Mouse (Mus musculus): ENCODE results near the gene Ifnar2. TPM values are rescaled to one million over a fixed set of nuclear protein-coding genes. Genes with fewer than 3 reads are reported as not detected.

The Ifnar2 gene
- 86.9 and 90.8 TPM in 2 replicates for polyA plus RNA-seq (2015; fragmentation: Nextera tagmentation; extraction: Ambion mirVana)

DNA sequence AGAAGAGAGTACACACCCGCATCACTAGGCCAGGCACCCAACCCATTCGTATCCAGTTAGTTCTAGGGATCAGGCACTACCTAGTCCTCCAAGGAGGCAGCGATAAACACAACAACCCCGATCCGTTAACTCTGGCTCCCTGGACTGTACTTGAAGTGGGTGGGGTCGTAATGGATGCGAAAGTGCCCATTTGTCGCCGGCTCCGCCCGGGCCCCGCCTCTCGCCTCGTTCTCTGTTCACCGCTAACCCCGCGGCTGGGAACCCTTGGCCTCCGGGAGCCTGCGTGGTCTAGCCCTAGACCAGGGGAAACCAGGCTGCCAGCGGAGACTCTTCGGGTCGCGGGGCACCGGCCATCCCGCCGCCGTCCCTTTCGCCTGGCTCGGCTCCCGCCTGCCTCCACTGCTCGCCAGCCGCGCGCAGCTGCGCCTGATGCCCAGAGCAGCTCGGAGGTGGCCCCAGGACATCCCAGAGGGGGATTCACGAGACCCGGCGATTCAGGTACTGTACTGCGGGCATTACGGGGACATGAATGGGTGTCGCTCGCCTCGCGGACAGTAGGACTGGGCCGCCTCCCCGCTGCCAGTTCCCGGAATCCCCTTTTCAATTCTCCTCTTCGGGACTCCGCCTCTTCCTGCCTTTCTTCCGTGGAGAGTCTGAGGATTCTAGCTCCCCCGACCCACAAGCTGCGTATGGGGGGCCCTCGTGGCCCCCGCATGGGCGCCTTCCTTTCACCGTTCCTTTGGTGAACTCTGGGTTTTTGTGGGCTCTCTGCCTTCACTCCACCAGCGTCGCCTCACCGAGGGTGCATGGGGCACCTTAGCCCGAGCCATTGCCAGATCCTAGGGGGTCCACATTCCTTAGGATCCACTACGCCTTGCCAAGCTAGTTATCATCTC is at the start of gene Ifnar2:
Gene Ifnar2, plus strand, starts transcription at position 207 of the 896 bp plus-strand sequence.
- Histone ChIP-seq H3K4me2 (peak within 1 kb of the TSS; percentile 80), H3K27ac (replicated peaks) (peak within 1 kb of the TSS; percentile 99), H3K4me3 (replicated peaks) (peak within 1 kb of the TSS; percentile 99), H3K36me3 (replicated peaks) (peaks cover 32% of the 10 kb centered on the region), H3K27me3 (no peaks in the 10 kb centered on the region), H3K9me3 (replicated peaks) (no peaks in the 10 kb centered on the region), H3K9ac (peak within 1 kb of the TSS; percentile 100), H3K4me1 (replicated peaks) (peaks cover 58% of the 10 kb centered on the region)
- peak; percentile 96 for ATAC-seq (ENCODE audit: insufficient read depth)
- WGBS (ENCODE audit: insufficient replicate concordance) = under 1% methylated on average over 62 of the region's 62 CpGs

DNA sequence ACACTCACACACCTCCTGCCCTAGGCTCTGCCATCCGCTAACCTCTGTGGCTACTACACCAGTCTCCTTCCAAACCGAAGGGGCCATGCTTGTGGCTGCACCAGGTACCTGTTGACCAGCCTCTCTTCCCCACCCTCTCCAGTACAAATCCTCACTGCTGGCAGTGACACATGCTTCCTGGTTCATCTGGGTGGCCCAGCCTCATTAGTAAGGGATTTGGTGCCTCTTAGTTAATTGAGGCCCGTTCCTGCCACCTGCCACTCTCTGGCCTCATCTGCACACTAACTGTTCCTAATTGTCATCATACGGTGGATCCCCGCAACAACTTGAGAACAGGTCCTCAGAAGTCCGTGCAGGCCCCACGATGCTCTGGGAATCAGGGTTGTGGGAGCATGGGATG is 45.0 kb upstream of the Ifnar2 start:
- no peak for ATAC-seq (ENCODE audit: insufficient read depth)
- H3K27ac ChIP-seq (replicated peaks) = no peak overlapping the region
- H3K4me2 ChIP-seq = no peak overlapping the region
- H3K4me1 ChIP-seq (replicated peaks) = no peaks in the 10 kb centered on the region
- no peaks in the 10 kb centered on the region for H3K9me3 ChIP-seq (replicated peaks)
- WGBS (ENCODE audit: insufficient replicate concordance) = 61% methylated on average over 7 of the region's 7 CpGs
- no peak overlapping the region for H3K4me3 ChIP-seq (replicated peaks)
- peaks cover 22% of the 10 kb centered on the region for H3K27me3 ChIP-seq
- H3K9ac ChIP-seq = no peak overlapping the region
- no peaks in the 10 kb centered on the region for H3K36me3 ChIP-seq (replicated peaks)

DNA sequence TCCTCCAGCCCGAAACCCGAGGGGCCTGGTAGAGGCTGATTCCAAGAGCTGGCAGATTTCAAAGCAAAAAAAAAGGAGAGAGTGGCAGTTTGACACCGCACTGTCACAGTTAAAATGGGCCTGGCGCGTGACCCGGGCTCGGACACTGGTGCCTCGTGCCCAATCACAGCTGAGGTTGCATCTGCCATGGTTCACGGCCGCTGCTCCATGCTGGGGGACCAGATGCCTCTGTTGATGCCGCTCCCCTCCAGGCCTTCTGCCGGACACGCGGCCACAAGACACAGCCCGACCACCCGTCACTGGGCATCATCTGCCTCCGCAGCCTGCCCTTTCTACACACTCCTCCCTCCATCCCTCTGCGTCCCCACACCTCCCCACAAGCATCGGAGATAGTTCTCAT is 43.7 kb upstream of the Ifnar2 start:
- Histone ChIP-seq H3K9ac (no peak overlapping the region), H3K27me3 (peaks cover 22% of the 10 kb centered on the region), H3K4me2 (no peak overlapping the region), H3K27ac (replicated peaks) (no peak overlapping the region), H3K4me3 (replicated peaks) (no peak overlapping the region), H3K9me3 (replicated peaks) (no peaks in the 10 kb centered on the region), H3K36me3 (replicated peaks) (no peaks in the 10 kb centered on the region), H3K4me1 (replicated peaks) (no peaks in the 10 kb centered on the region)
- no peak for ATAC-seq (ENCODE audit: insufficient read depth)
- WGBS (ENCODE audit: insufficient replicate concordance) = 67% methylated on average over 19 of the region's 19 CpGs

DNA sequence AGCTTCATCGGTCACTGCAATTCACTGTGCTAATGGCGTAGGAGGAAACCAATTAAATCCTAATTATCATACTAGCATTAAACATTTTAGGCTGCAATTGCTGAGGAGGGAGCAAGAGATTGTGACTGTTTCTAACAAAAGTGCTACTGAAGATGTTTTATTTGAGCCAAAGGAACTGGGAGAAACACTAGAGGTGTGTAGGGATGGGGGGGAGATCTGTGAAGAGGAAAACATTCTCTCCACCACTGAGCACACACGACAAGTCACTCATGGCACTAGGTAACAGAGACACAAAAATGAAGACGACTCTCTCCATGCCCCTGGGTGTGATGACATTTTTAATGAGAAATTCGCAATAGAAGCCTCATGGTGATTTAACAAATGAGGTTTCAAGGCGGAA is 42.1 kb upstream of the Ifnar2 start:
- Histone ChIP-seq H3K4me3 (replicated peaks) (no peak overlapping the region), H3K9ac (no peak overlapping the region), H3K27me3 (peaks cover 30% of the 10 kb centered on the region), H3K9me3 (replicated peaks) (no peaks in the 10 kb centered on the region), H3K4me2 (no peak overlapping the region), H3K4me1 (replicated peaks) (no peaks in the 10 kb centered on the region), H3K27ac (replicated peaks) (no peak overlapping the region), H3K36me3 (replicated peaks) (no peaks in the 10 kb centered on the region)
- no peak for ATAC-seq (ENCODE audit: insufficient read depth)
- 58% methylated on average over 6 of the region's 6 CpGs for WGBS (ENCODE audit: insufficient replicate concordance)

DNA sequence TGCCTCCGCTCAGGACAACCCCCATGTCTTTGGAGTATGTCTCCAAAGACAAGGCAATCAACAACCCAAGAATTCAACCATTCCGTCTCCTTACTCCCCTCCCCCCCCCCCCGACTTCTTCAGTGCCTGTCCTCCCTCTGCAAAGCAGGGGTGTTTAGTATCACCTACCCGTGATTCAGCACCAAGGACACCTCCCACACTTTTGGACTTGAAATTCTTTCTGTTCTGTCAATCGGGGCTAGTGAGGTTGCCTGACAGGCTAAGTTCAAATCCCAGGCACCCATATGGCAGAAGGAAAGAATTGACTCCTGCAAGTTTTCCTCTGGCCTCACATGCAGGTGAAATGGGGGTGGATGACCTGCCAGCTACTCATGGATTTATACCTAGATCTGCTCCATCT is 41.4 kb upstream of the Ifnar2 start:
- Histone ChIP-seq H3K9me3 (replicated peaks) (no peaks in the 10 kb centered on the region), H3K36me3 (replicated peaks) (no peaks in the 10 kb centered on the region), H3K27me3 (peaks cover 30% of the 10 kb centered on the region), H3K4me3 (replicated peaks) (no peak overlapping the region), H3K4me1 (replicated peaks) (peaks cover 2% of the 10 kb centered on the region; the same call in 1 of the 2 replicates), H3K27ac (replicated peaks) (no peak overlapping the region), H3K9ac (no peak overlapping the region), H3K4me2 (no peak overlapping the region)
- no peak for ATAC-seq (ENCODE audit: insufficient read depth)
- 26% methylated on average over 5 of the region's 5 CpGs for WGBS (ENCODE audit: insufficient replicate concordance)

DNA sequence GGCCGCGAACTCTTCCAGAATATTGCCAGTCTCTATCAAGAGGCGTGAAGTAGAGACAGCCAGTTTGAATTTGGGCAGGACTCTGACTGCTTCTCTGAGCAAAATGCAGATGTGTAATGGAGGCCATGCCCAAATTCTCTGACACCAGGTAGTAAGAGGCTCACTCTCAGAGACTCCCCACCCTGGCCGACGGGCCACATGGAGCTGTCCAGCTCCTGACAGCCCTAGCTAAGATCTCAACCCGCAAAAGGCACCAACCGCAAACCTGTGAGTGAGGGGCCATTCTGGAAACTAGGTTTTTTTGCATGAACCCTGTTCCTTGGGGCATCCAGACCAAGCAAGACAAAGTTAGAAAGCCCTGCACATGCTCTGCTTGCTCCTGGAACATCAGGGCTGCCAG is 39.7 kb upstream of the Ifnar2 start:
- no peak for ATAC-seq (ENCODE audit: insufficient read depth)
- Histone ChIP-seq H3K27ac (replicated peaks) (no peak overlapping the region), H3K27me3 (peaks cover 30% of the 10 kb centered on the region), H3K9me3 (replicated peaks) (no peaks in the 10 kb centered on the region), H3K36me3 (replicated peaks) (no peaks in the 10 kb centered on the region), H3K4me1 (replicated peaks) (peaks cover 16% of the 10 kb centered on the region), H3K4me3 (replicated peaks) (no peak overlapping the region), H3K9ac (no peak overlapping the region), H3K4me2 (no peak overlapping the region)
- 36% methylated on average over 7 of the region's 7 CpGs for WGBS (ENCODE audit: insufficient replicate concordance)

DNA sequence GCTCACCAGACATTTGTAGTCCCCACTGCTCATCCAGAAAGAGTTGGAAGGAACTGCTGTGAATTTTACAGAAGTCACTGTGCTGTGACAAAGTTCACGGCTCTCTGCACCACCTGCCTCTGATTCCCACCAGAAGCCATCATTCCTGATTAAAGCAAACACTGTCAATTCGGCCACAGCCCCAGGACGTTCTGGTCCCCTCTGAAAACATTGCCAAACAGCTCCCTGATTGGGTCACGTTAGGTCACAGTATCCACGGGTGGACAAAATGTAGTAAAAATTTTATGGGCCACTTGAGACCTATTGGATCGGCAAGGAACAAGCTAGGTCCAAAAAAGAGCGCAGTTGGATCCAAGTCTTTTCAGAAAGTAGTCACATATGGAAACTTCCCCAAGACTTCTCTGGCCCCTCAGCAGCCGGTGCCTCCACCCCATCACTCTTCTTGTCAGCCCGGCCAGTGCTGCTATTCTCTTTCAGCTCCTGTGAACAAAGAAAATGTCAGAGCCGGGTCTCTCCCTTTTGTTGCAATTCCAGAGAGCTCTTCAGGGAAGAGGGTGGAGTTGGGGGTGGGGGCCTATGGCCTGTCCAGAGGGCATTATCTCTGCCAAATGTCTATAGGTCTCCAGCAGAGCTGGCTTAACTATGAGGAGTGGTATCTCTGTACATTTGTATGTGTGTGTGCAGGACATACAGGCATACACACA is 38.2 kb upstream of the Ifnar2 start:
- H3K4me1 ChIP-seq (replicated peaks) = peaks cover 16% of the 10 kb centered on the region
- no peak overlapping the region for H3K4me2 ChIP-seq
- peaks cover 23% of the 10 kb centered on the region for H3K27me3 ChIP-seq
- no peak for ATAC-seq (ENCODE audit: insufficient read depth)
- H3K36me3 ChIP-seq (replicated peaks) = no peaks in the 10 kb centered on the region
- H3K9ac ChIP-seq = no peak overlapping the region
- no peaks in the 10 kb centered on the region for H3K9me3 ChIP-seq (replicated peaks)
- H3K27ac ChIP-seq (replicated peaks) = no peak overlapping the region
- WGBS (ENCODE audit: insufficient replicate concordance) = 45% methylated on average over 10 of the region's 10 CpGs
- H3K4me3 ChIP-seq (replicated peaks) = no peak overlapping the region

DNA sequence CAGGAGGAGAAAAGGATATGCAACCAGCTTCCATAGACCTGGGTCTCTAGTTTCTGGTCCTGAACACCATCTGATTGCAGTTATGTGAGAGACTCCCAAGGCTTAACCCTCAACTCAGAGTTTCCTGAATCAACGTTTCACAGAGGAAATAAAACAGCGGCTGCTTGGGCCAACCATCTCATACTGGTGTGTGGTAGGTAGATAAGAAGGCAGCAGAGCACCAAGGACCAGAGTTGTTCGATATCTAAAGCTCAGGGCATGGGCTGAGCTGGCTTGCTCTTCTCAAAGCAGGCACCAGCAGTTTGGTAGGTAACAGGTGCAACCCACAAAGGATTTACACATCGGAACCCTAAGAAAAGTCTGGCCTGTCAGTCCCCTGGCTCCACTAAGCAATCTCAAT is 35.8 kb upstream of the Ifnar2 start:
- ATAC-seq (ENCODE audit: insufficient read depth) = peak; percentile 81
- WGBS (ENCODE audit: insufficient replicate concordance) = 24% methylated on average over 4 of the region's 4 CpGs
- peaks cover 16% of the 10 kb centered on the region for H3K4me1 ChIP-seq (replicated peaks)
- no peaks in the 10 kb centered on the region for H3K36me3 ChIP-seq (replicated peaks)
- no peak overlapping the region for H3K27ac ChIP-seq (replicated peaks)
- peak overlapping the region; percentile 1; the same call in 1 of the 2 replicates for H3K4me2 ChIP-seq
- no peaks in the 10 kb centered on the region for H3K9me3 ChIP-seq (replicated peaks)
- H3K4me3 ChIP-seq (replicated peaks) = no peak overlapping the region
- peaks cover 17% of the 10 kb centered on the region for H3K27me3 ChIP-seq
- H3K9ac ChIP-seq = no peak overlapping the region

DNA sequence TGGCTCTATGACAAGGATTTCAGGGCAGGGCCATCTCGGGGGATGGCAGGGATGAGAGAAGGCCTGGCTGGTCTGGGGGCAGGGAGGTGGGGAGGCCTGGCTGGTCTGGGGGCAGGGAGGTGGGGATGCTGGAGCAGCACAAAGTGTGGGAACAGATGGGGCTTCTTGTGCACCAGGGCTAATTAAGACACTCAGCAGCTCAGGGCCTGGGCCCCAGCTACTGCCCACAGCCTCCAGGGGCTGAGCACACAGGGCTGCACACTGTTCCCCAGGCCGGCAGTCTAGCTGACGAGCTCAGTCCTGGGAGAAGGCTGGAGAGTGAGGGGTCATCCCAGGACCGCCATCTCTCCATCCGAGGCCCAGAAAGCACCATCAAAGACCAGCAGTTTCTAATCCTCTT is 35.1 kb upstream of the Ifnar2 start:
- no peaks in the 10 kb centered on the region for H3K36me3 ChIP-seq (replicated peaks)
- no peaks in the 10 kb centered on the region for H3K9me3 ChIP-seq (replicated peaks)
- ATAC-seq (ENCODE audit: insufficient read depth) = no peak
- no peak overlapping the region for H3K27ac ChIP-seq (replicated peaks)
- H3K4me2 ChIP-seq = no peak overlapping the region
- no peak overlapping the region for H3K4me3 ChIP-seq (replicated peaks)
- H3K27me3 ChIP-seq = peaks cover 14% of the 10 kb centered on the region
- WGBS (ENCODE audit: insufficient replicate concordance) = 64% methylated on average over 5 of the region's 5 CpGs
- H3K4me1 ChIP-seq (replicated peaks) = peaks cover 16% of the 10 kb centered on the region
- H3K9ac ChIP-seq = no peak overlapping the region

DNA sequence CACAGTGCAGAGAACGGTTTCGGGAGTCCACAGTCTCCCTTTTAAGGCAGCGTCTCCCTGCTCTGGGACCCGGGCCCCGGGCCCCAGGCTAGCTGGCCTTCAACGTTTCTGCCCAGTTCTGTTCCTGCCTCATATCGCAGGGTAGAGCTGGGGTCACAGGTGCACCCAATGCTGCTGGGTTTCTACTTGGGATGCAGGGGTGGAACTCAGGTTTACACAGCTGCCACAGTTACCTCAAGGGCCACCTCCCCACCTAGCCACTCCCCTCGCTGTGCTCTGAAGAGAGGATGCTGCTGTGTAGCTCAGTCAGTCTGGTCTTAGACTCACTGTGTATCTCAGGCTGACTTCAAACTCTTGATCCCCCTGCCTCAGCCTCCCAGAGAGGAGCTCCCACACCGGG is 26.1 kb upstream of the Ifnar2 start:
- H3K9me3 ChIP-seq (replicated peaks) = no peaks in the 10 kb centered on the region
- 72% methylated on average over 9 of the region's 9 CpGs for WGBS (ENCODE audit: insufficient replicate concordance)
- no peak for ATAC-seq (ENCODE audit: insufficient read depth)

More for the DNA sequence above, 26.1 kb upstream of the Ifnar2 start:
- no peak overlapping the region for H3K9ac ChIP-seq
- peaks cover 6% of the 10 kb centered on the region; the same call in 1 of the 2 replicates for H3K4me1 ChIP-seq (replicated peaks)
- no peak overlapping the region for H3K4me3 ChIP-seq (replicated peaks)
- H3K27me3 ChIP-seq = no peaks in the 10 kb centered on the region; the same call in 1 of the 2 replicates
- no peak overlapping the region; the same call in 1 of the 2 replicates for H3K27ac ChIP-seq (replicated peaks)
- no peak overlapping the region for H3K4me2 ChIP-seq
- H3K36me3 ChIP-seq (replicated peaks) = no peaks in the 10 kb centered on the region

Data from liver, embryonic 15.5 days (tissue).